Mouse (Mus musculus) heart, adult 2 months (tissue): ENCODE measurements around the gene Nrp2.

ENCODE experiments used
- CTCF ChIP-seq: fragments of 200-600 bp; IDR thresholded peaks from 2 replicates; pipeline ENCODE4 v1.8.1; 2022; ENCODE audit warnings: antibody characterized with exemption, mild to moderate bottlenecking, moderate library complexity
- POLR2A ChIP-seq: fragments of 200-500 bp; IDR thresholded peaks from 2 replicates; pipeline ENCODE4 v1.6.1; 2011; ENCODE audit warnings: mild to moderate bottlenecking, low read depth, low read length, control low read depth; ENCODE audit not compliant: insufficient read depth

GRCm38 (mm10) chr1:62786255-62786654 lies 83.2 kb downstream of the Nrp2 start:
- TF ChIP-seq CTCF (peak; percentile 94), POLR2A (no peak)
